Mouse (Mus musculus) small intestine, adult 2 months (tissue): ENCODE measurements around the gene Prm1.

Experiments used
- CTCF ChIP-seq: fragments of 200-500 bp; IDR thresholded peaks from 2 replicates; pipeline ENCODE4 v1.5.1; 2012; ENCODE audit warnings: low read depth, mild to moderate bottlenecking, control low read depth, inconsistent platforms, low read length, moderate library complexity, mixed read lengths; ENCODE audit not compliant: insufficient replicate concordance, insufficient read length; ENCODE audit errors: extremely low read depth
- POLR2A ChIP-seq: fragments of 200-500 bp; IDR thresholded peaks from 2 replicates; pipeline ENCODE4 v1.6.1; 2012; ENCODE audit warnings: low read depth, mild to moderate bottlenecking, control low read depth, inconsistent platforms, low read length, moderate library complexity

GRCm38 (mm10) chr16:10756168-10756567, 49.5 kb downstream of the Prm1 start:
- no peak for TF ChIP-seq POLR2A
- TF ChIP-seq CTCF = no peak
